Mouse (Mus musculus) thymus, postnatal 10 days (tissue): ENCODE measurements around the gene Nle1.

Experiments
- DNase-seq, 2 experiments: peaks; one replicate each; pipeline ENCODE4 v3.0.0; 2021; ENCODE audit warnings: low spot score in 2 of 2

Nle1 gene

DNA sequence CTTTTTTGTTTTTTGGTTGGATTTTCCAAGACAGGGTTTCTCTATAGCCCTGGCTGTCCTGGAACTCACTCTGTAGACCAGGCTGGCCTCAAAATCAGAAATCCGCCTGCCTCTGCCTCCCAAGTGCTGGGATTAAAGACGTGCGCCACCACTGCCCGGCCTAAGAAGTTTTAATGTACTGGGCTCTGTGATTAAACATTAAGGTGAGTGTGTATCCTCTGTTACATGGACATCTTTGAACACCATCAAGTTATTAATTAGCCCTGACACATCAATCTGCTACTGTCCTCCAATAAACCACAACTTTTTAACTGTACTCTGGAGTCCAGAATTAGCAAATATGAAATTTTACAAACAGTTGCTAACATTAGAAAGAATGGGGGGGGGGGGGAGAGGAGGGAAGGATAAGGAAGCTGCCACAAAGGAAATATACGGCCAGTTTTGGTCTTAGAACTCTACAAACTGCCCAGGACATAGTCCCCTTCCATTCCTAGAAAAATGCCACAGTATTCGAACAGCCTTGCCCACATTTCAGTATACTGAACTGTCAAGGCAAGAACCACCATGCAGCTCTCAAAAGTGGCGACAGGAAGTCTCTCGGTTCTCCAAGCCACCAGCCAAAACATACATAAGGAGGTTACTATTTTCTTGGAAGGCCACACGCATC lies 38.6 kb downstream of the Nle1 start:
- DNase-seq: no peak

GRCm38 (mm10) chr11:82867956-82868355 lies 40.3 kb downstream of the Nle1 start:
- DNase-seq: no peak

GRCm38 (mm10) chr11:82866850-82867564 lies 41.2 kb downstream of the Nle1 start:
- DNase-seq: no peak

GRCm38 (mm10) chr11:82865957-82866356 lies 42.3 kb downstream of the Nle1 start:
- DNase-seq: no peak

DNA sequence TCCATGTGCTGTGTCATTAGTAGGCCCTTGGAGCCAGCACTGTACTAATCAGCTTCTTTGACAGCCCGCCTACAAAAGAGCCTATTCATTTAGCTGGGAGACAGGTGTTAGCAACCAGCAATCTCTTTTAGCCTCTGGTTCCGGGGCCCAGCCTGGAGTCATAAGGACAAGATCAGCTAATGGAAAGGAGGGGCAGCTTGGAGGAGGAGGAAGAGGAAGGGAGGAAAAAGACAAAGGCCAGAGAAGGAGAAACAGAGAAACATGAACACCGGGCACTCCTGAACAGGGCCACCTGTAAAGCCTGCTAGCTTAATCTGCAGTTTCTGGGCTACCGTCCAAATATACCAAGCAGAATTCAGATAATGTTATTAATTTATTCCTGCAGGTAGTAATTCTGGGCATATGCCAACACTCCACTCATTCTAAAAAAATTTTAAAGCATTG lies 44.7 kb downstream of the Nle1 start:
- DNase-seq: no peak

DNA sequence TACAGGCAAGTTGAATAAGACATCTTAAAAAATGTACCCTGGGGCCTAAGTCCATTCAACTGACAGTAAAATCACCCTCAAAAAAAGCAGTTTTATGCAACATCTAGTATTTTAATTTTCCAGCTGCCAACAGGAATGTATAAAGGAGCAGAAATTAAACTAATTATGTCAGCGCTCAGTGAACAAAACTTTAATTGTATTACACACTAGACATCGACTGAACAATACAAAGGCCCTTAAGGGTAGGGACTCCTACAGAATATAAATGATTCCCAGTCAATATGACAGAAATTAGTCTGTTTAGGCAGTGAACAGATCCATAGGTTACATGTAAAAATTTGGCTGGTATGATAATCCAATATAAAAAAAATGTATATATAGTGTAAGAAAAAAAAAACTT lies 45.2 kb downstream of the Nle1 start:
- no peak for DNase-seq

- DNase-seq: no peak
Measured at GRCm38 (mm10) chr11:82862638-82863037, 45.6 kb downstream of the Nle1 start.

DNA sequence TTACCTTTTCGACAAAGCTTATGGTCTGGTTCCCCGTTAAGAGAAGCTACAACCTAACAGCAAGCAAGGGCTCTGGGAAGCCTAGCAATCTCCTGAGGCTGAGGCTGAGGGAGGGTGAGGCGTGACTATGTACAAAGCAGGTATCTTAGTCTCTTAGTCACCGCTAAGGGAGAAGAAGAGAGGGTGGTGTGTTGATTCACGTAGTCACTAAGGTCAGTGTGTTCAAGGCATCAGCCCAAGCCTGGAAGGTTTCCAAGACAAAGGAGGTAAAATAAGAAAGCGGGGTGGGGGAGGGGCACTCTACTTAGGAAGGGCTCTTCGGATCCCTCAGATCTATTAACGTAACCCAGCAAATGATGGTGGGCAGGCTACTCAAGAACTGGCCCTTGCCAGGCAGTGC lies 46.7 kb downstream of the Nle1 start:
- no peak for DNase-seq

DNA sequence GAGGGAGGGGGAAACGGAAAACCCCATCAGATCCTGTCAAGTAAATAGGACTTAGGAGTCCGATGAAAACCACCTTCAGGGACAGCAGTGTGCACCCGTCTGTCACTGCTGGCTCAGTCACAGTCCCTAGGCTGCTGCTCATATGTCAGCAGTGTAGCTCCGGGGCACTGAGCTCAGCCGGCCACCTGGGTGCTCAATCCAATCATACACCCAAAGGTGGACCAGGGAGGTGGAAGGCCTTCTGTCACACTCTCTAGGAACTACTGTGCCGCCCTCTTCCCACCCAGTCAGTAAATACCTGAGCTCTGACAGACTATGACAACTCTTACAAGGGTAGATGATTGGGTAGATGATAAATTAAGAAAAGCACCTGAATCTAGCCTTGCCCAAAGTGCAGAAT lies 47.5 kb downstream of the Nle1 start:
- no peak for DNase-seq

DNA sequence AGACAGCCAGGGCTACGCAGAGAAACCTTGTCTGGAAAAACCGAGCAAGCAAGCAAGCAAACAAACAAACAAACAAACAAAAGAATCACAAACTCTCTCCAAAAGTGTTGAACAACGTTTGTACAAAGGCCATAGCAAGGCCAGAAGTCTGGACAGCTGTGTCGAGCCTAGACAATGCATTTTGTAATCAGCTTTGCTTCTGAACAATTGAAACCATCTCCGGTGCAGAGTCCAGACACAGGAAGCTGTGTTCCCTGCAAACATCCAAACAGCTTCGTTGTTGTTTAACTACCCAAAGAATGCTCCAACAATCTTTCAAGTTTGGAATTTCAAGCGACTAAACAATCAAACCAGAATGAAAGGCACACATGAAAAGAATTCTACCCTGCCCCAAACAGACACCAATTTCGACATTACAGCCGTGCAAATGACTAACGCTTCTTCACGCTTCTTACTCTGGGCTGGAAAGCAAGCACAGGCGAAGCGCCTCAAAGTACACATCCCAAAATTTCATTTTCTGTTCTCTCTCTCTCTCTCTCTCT lies 50.8 kb downstream of the Nle1 start:
- DNase-seq: no peak

DNA sequence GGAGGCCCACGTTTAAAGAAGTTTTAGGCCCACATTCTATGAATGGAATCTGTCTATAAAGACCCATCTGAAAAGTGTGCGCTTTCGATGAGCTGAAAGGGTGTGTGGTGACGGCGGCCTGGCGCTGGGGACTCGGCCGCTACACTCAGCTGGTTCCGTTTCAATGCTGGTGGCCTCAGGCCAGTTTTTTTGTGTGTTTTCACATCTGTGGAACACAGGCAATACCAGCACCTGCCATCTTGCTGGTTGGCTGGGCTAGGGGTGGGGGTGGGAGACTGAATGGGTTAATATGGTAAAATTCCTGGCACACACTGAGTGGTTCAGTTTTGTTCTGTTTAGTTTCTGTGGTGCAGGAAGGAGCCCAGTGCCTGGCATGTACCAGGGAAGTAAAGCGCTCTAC lies 52.2 kb downstream of the Nle1 start:
- no peak for DNase-seq

DNA sequence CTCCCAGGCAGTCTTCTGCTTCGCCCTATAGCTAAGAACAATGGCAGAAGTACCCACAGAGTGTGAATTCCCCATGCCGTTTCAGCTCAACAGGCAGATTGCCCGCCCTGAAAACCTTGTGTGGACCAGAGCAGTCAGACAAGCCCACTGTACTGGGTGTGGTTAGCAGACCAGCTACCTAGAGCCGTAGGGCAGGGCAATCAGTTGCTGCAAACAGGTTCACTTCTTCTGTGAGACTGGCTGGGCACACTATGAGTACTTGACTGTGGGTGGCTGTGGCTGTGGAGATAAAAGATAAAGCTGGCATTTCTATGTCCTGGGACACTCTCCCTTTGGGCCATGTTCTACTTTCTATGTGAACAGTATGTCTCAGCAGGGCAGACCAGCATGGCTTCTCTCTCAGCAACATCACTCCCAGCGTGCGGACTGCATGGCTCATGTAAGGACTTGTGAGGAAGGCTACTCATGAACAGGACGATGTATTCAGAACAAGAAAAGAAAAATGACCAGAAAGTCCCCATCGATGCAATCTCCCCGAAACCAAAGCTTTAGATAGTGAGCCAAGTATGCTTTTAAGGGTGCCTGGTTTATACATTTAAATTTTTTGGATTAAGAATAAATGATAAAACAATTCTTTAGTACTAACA lies 52.8 kb downstream of the Nle1 start:
- DNase-seq: no peak

DNA sequence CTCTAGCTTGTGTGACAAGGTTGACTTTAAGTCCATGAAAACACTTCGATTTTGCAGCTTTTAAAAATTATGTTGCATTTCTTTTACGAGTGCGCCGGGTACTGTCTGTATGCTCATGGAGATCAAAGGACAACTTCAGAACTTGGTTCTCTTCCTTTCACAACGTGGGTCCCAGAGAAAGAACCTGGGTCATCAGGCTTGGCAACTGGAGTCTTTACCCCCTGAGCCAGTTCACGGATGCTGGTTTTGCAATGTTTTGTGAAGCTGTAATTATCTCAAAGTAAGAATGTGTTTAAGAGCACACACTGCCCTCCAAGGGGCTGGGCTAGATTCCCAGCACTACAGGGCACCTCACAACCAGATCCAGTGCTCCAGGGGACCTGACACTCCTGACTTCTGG lies 54.1 kb downstream of the Nle1 start:
- no peak for DNase-seq

GRCm38 (mm10) chr11:82852958-82853357 lies 55.3 kb downstream of the Nle1 start:
- no peak for DNase-seq

DNA sequence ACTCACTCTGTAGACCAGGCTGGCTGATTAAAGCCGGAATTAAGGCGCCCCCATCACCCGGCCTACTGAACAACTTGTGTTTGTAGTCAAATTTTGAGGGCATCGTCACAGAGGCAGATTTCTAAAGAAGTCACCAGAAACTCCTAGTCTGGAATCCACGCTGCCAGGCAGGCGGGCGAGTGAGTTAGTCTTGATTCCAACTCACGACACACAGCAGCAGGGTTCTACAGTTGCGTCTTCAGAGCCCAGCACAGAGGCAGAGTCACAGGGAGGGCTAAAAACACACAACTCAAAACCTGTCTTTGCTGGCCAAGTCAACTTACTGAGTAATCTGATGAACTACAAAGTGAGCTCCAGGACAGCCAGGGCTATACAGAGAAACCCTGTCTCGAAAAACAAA lies 55.7 kb downstream of the Nle1 start:
- DNase-seq: no peak

DNA sequence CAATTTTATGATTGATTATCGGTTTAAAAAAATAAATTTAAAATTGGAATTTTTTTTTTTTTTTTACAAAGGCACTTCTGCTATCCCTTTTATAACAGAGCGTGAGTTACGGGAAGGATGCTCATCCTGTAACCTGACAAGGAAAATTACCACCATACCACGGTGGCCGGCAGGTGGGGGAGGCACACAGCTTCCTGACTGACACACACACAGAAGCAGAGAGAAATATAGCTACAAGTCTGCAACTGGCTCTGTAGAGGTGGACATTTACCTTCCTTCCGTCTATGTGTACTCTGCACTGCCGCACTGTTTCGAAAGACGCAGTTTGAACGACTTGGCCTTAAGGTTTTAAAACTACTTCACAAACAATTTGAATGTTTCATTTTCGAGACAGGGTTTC lies 56.1 kb downstream of the Nle1 start:
- no peak for DNase-seq
